7 mouse cellular contexts compared by ENCODE assay signal in genomic region chrX:162901371-162902039, GRCm38 (mm10). TPM values are rescaled to one million over a fixed set of nuclear protein-coding genes. Genes with fewer than 3 reads are reported as not detected.
DNase-seq lines count a peak whose midpoint lies in the region; ATAC-seq and TF ChIP-seq lines count a peak whose summit lies in the region.

No protein-coding gene starts in this region.

- intact Hi-C loops in left cerebral cortex, postnatal 4 days (cut with DNase I): no loop called here

- WGBS in hindbrain, postnatal 0 days: 40% methylated on average over 25 of the region's 25 CpGs

- TF ChIP-seq CTCF in hindbrain, postnatal 0 days (IDR thresholded peaks at IDR 0.05; ENCODE audit: low read depth): peak; percentile 6; the same call in 1 of the 2 replicates

- peak overlapping the region; percentile 68 for H3K4me2 ChIP-seq in hindbrain, postnatal 0 days (ENCODE audit: low read depth, low read length)

- no peaks in the 10 kb centered on the region for H3K36me3 ChIP-seq in hindbrain, postnatal 0 days (ENCODE audit: insufficient read depth, low read length)

- H3K9ac ChIP-seq in hindbrain, postnatal 0 days (replicated peaks; ENCODE audit: low read length): peak overlapping the region; percentile 67

- peak; percentile 76 for DNase-seq in ZHBTc4 (ENCODE audit: low read depth, low spot score)
- peak; percentile 73 to 80 for DNase-seq in cerebellum, postnatal 10 days
- DNase-seq in gastrocnemius, adult 18-20 months (ENCODE audit: low spot score): peak; percentile 26
- peak; percentile 56 for DNase-seq in hindbrain, postnatal 0 days (ENCODE audit: low spot score)
- peak; percentile 76 for DNase-seq in left cerebral cortex, postnatal 4 days
- peak; percentile 61 for DNase-seq in mesoderm, embryonic 11.5 days (ENCODE audit: low read depth, low spot score)
- peak; percentile 23 for DNase-seq in right cerebral cortex, postnatal 25 days

- peak; percentile 87 for ATAC-seq in hindbrain, postnatal 0 days

- no peaks in the 10 kb centered on the region for H3K4me1 ChIP-seq in hindbrain, postnatal 0 days (ENCODE audit: insufficient read depth, low read length)

- peak overlapping the region; percentile 54 for H3K4me3 ChIP-seq in hindbrain, postnatal 0 days (ENCODE audit: low read length)

- peak overlapping the region; percentile 78 for H3K27ac ChIP-seq in hindbrain, postnatal 0 days

- no peaks in the 10 kb centered on the region for H3K9me3 ChIP-seq in hindbrain, postnatal 0 days (ENCODE audit: low read length)

- no peaks in the 10 kb centered on the region for H3K27me3 ChIP-seq in hindbrain, postnatal 0 days (ENCODE audit: insufficient read depth, low read length)

RNA-seq across cellular contexts. Expression of gene Ctps2, which starts 0.5 kb away (rescaled TPM):
- total RNA-seq in gastrocnemius, adult 18-20 months (2021): 1 to 10 TPM; 5.0 to 5.4 TPM
- total RNA-seq in hindbrain, postnatal 0 days (2014; rRNA removed): 48.8 and 53.6 TPM in 2 replicates
- 71.5 and 74.9 TPM in 2 replicates for polyA plus RNA-seq in hindbrain, postnatal 0 days (2015; fragmentation: Nextera tagmentation; extraction: Ambion mirVana)
- 100 to 1,000 TPM in 1 of 2 experiments, 10 to 100 TPM in 1; 94.5 to 117 TPM for total RNA-seq in left cerebral cortex, postnatal 4 days (2021)

RNA-seq across cellular contexts. Expression of gene Syap1, which starts 13.3 kb away (rescaled TPM):
- 10 to 100 TPM; 25.1 to 28.7 TPM for total RNA-seq in gastrocnemius, adult 18-20 months (2021)
- 23.4 and 30.6 TPM in 2 replicates for total RNA-seq in hindbrain, postnatal 0 days (2014; rRNA removed)
- 40.0 and 40.6 TPM in 2 replicates for polyA plus RNA-seq in hindbrain, postnatal 0 days (2015; fragmentation: Nextera tagmentation; extraction: Ambion mirVana)
- 10 to 100 TPM; 34.0 TPM for total RNA-seq in left cerebral cortex, postnatal 4 days (2021)

Comparison
In these comparisons a context has a peak if more than half of its experiments do, and no peak if none do; other contexts are left out.
1. Peak in every context shown above with its lines: DNase-seq, ATAC-seq, H3K4me3 ChIP-seq and H3K27ac ChIP-seq.
2. DNase-seq: peak in every context shown above with its lines; median percentile 76 in cerebellum, postnatal 10 days; 76 in ZHBTc4; 76 in left cerebral cortex, postnatal 4 days; 61 in mesoderm, embryonic 11.5 days; 56 in hindbrain, postnatal 0 days; 26 in gastrocnemius, adult 18-20 months; 23 in right cerebral cortex, postnatal 25 days.